Mouse (Mus musculus) hematopoietic stem cell, adult 5-6 weeks (primary cell): ENCODE results near the gene B020004J07Rik. TPM values are rescaled to one million over a fixed set of nuclear protein-coding genes. Genes with fewer than 3 reads are reported as not detected.
A peak's percentile ranks its signal among the peaks of the same experiment; 100 is the strongest.
"Not testable (repeated sequence)": the region's sequence is repeated elsewhere in the genome, so short reads cannot be mapped to it uniquely, and the experiment has no call there.

Experiments
- ATAC-seq, 2 experiments: fragments of 125-278 bp in 1 of 2; replicated peaks in 1 of 2; 2 replicates each; pipeline ENCODE4 v1.8.0; 2016 to 2017; ENCODE audit warnings: inconsistent platforms in 2 of 2, mild to moderate bottlenecking in 2 of 2, moderate number of reproducible peaks in 2 of 2, low read depth in 1 of 2, moderate TSS enrichment in 1 of 2; ENCODE audit not compliant: low FRiP score in 2 of 2, poor library complexity in 2 of 2, severe bottlenecking in 2 of 2, insufficient read depth in 1 of 2, low TSS enrichment in 1 of 2
- total RNA-seq: library from RNA; stranded (forward); fragments of 172-1452, 232-1000 nt; gene quantifications from 2 replicates; pipeline ENCODE4 v1.2.3, GENCODE M21; 2017

The B020004J07Rik gene
- total RNA-seq, result not detected in 2 replicates

DNA sequence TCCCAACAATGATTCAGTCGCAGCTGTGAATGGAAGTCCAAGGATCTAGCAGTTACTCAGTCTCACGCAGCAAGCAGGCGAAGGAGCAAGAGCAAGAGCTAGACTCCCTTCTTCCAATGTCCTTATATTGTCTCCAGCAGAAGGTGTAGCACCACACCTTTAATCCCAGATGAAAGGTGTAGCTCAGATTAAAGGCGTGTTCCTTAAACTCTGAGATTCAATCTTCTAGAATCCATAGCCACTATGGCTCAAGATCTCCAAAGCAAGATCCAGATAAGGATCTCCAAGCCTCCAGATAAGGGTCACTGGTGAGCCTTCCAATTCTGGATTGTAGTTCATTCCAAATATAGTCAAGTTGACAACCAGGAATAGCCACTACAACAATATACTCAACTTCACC lies at the start of gene B020004J07Rik:
B020004J07Rik (minus strand) TSS at position 101 of the 400 bp plus-strand sequence.
- ATAC-seq, result not testable (repeated sequence)

DNA sequence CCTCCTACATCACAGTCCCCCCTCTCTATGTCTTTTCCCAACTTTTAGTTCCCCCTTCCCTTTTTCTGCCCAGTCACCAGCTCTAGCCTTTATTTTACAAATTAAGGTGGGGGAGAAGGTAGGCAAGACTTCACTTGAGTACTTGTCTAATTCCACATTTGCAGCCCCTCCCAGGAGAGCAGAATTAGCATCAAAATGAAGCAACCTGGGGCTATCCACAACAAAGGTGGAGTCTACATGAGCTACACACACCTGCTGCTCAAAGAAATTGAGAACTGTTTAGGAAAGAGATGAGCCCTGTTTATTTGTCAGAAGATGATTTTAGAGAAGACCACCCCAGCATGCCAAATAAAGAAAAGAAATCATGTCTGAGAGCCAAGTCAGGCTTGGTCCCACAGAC lies 45.6 kb upstream of the B020004J07Rik start:
- no peak for ATAC-seq

DNA sequence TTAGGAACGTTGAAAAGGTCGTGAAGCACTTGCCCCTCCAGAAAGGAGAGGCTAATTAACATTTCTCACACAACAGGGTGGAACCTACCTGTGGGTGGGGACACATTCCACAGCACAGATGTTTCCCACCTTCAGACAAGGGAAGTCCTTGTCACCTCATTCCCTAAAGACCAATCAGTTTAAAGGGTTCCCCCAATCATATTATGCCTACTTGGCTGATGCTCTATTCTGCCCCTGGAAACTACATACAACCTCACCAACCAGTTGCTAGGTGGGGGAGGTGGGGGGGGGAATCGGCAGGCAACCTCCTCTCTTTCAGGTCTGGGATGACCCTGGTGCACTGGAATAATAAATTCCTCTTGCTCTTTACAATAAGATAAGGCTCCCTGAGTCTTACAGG lies 39.8 kb upstream of the B020004J07Rik start:
- ATAC-seq, result no peak

DNA sequence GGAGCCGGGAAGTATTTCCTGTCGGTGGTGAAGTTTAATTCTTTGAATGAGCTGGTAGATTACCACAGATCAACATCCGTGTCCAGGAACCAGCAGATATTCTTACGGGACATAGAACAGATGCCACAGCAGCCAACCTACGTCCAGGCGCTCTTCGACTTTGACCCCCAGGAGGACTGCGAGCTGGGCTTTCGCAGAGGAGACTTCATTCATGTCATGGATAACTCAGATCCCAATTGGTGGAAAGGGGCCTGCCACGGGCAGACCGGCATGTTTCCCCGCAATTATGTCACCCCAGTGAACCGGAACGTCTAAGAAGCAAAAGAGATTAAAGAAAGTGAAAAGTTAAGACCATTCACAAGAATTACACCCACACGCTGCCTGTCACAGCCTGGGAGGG lies 31.9 kb upstream of the B020004J07Rik start:
- ATAC-seq, result not testable (repeated sequence)

DNA sequence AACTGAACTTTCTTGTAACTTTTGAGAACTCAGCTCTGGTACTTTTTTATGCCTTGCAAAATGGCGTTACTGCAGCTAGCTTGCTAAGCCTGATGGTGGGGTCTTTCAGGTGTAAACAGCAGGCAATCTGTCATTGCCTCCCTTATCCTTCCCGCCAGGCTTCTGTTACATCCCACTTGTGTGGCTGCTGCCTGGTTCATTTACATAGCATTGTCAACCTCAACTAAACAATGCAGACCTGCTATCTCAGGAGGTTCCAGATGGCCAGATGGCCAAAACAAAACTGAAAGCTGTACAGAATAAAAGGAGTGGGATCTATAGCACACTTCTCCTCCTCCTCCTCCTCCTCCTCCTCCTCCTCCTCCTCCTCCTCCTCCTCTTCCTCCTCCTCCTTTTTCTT lies 28.2 kb upstream of the B020004J07Rik start:
- not testable (repeated sequence) for ATAC-seq

DNA sequence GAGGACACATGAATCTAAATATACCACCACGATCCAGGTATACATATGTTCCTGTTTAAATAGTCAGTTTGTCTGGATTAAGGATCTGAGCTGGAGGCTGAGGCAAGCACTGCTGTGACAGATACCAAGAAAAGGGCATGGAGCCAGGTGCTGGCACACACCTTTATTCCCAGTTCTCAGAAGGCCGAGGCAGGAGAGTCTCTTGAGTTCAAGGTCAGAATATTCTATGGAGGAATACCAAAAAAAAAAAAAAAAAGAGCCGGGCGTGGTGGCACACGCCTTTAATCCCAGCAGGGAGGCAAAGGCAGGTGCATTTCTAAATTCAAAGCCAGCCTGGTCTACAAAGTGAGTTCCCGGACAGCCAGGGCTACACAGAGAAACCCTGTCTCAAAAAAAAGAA lies 18.5 kb upstream of the B020004J07Rik start:
- ATAC-seq, result no peak

DNA sequence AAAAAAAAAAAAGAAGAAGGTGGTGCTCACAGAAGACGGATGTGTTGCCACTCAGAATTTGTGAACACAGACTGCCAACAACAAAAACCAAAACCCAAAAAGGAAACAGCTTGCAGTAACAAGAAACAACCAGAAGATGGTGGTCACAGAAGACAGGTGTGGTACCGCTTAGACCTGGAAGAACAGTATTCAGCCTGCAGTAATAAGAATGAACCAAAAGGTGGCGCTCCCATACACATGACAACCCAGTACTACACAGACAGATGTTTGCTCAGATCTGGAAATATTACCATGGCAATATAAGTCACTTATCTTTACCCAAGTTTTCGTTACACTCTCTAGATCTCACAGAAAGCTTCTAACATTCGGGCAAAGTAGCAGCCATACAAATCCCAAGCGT lies 17.1 kb upstream of the B020004J07Rik start:
- ATAC-seq, result peak in 1 of 2 experiments; percentile 46; a peak in 1 of 4 replicates

DNA sequence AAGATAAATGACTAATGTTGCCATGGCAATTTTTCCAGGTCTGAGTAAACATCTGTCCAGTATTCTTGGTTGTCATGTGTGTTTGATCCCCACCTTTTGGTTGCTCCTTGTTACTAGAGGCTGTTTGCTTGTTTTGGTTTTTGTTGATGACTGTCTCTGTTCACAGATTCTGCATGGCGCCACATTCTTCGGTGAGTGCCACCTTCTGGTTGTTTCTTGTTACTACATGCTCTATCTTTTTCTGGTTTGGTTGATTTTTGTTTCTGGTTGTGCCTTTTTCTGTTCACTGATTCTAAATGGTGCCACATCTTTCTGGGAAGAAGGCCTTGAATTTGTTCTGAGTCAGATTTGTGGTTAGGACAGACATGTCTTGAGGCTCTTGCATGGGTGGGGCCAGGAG lies 7.1 kb upstream of the B020004J07Rik start:
- ATAC-seq, result no peak

Other genes starting within 250 kb of the B020004J07Rik start
- 61.5 and 64.7 TPM in 2 replicates for gene Leprot, start 196.3 kb downstream of the B020004J07Rik start, total RNA-seq
- 1.2 TPM in 1 of 2 replicates, not detected in the other for gene Lepr, start 126.6 kb downstream of the B020004J07Rik start, total RNA-seq
- gene C130073F10Rik, start 49.8 kb upstream of the B020004J07Rik start, total RNA-seq, result not detected in 2 replicates
- not detected in 2 replicates for gene Gm12800, start 65.1 kb upstream of the B020004J07Rik start, total RNA-seq
- gene Gm12794, start 96.4 kb upstream of the B020004J07Rik start, total RNA-seq, result not detected in 2 replicates
- not detected in 2 replicates for gene Gm12790, start 137.0 kb upstream of the B020004J07Rik start, total RNA-seq
- gene Gm12789, start 142.6 kb upstream of the B020004J07Rik start, total RNA-seq, result not detected in 2 replicates
- gene Pde4b, start 243.5 kb upstream of the B020004J07Rik start, total RNA-seq, result 165 and 214 TPM in 2 replicates